Mouse (Mus musculus) small intestine, adult 2 months (tissue): Measurements from ENCODE around the gene Hivep3.

Source experiments
- CTCF ChIP-seq: fragments of 200-500 bp; IDR thresholded peaks from 2 replicates; pipeline ENCODE4 v1.5.1; 2012; ENCODE audit warnings: low read depth, mild to moderate bottlenecking, control low read depth, inconsistent platforms, low read length, moderate library complexity, mixed read lengths; ENCODE audit not compliant: insufficient replicate concordance, insufficient read length; ENCODE audit errors: extremely low read depth
- POLR2A ChIP-seq: fragments of 200-500 bp; IDR thresholded peaks from 2 replicates; pipeline ENCODE4 v1.6.1; 2012; ENCODE audit warnings: low read depth, mild to moderate bottlenecking, control low read depth, inconsistent platforms, low read length, moderate library complexity

DNA sequence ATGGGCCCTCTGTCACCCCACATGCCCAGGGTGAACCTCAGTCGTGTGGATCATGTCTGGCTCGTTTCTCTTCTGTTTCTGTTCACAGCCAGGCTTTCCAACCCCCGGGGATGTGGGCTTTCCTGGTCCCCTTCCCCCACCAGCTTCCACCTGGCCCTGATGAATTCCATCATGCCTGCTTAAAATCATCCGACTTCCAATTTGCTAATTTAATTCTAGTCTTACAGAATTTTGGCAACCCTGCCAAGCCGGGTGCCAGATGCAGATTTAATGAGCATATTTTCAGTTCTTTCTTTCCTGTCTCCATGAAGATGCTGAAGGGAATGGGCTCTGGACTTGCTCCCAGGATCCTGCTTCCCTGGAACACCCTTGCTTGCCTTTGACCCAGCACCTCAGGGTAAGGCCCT is 311.6 kb downstream of the Hivep3 start:
- TF ChIP-seq POLR2A = no peak
- no peak for TF ChIP-seq CTCF
